Mouse (Mus musculus) myocyte (in vitro differentiated cells): ENCODE measurements around the gene Pld5. TPM values are rescaled to one million over a fixed set of nuclear protein-coding genes. Genes with fewer than 3 reads are reported as not detected.

Source experiments
- H3K27me3 ChIP-seq: one replicate; pipeline ENCODE4 v1.6.1; 2011; ENCODE audit not compliant: control insufficient read depth, insufficient read depth, insufficient read length
- H3K36me3 ChIP-seq: one replicate; pipeline ENCODE4 v1.6.1; 2011; ENCODE audit not compliant: control insufficient read depth, insufficient read depth
- H3K4me2 ChIP-seq: one replicate; pipeline ENCODE4 v1.6.1; 2011; ENCODE audit warnings: low read depth, control low read depth
- H3K4me3 ChIP-seq: one replicate; pipeline ENCODE4 v1.5.1; 2011; ENCODE audit warnings: mild to moderate bottlenecking, control low read depth, moderate library complexity
- H3K79me2 ChIP-seq: one replicate; pipeline ENCODE4 v1.6.1; 2011; ENCODE audit not compliant: control insufficient read depth, insufficient read depth
- H3ac ChIP-seq: one replicate; pipeline ENCODE4 v1.6.1; 2011; ENCODE audit not compliant: control insufficient read depth, insufficient read length
- CEBPB ChIP-seq: IDR thresholded peaks from 2 replicates; pipeline ENCODE4 v1.6.1; 2011; ENCODE audit warnings: mild to moderate bottlenecking, moderate library complexity; ENCODE audit not compliant: poor library complexity, insufficient read depth, severe bottlenecking
- E2F4 ChIP-seq: IDR thresholded peaks from one replicate; pipeline ENCODE4 v1.6.1; 2011; ENCODE audit warnings: mild to moderate bottlenecking, control low read depth, moderate library complexity; ENCODE audit not compliant: insufficient read depth
- MAX ChIP-seq: IDR thresholded peaks from one replicate; pipeline ENCODE4 v1.6.1; 2011; ENCODE audit warnings: low read depth, mild to moderate bottlenecking, control low read depth
- MYOD1 ChIP-seq, 3 experiments: IDR thresholded peaks; one replicate each; pipeline ENCODE4 v1.6.1; 2011; ENCODE audit warnings: control low read depth in 2 of 3, low read depth in 2 of 3, mild to moderate bottlenecking in 2 of 3, moderate library complexity in 1 of 3; ENCODE audit not compliant: insufficient read length in 2 of 3, control insufficient read depth in 1 of 3
- MYOG ChIP-seq, 3 experiments: IDR thresholded peaks; one replicate each; pipeline ENCODE4 v1.6.1; 2011; ENCODE audit warnings: control low read depth in 2 of 3, low read depth in 2 of 3, mild to moderate bottlenecking in 2 of 3; ENCODE audit not compliant: insufficient read length in 2 of 3, control insufficient read depth in 1 of 3, insufficient read depth in 1 of 3
- POLR2A ChIP-seq: IDR thresholded peaks from one replicate; pipeline ENCODE4 v1.6.1; 2011; ENCODE audit warnings: low read depth, mild to moderate bottlenecking, control low read depth, moderate library complexity; ENCODE audit not compliant: insufficient read length
- POLR2AphosphoS2 ChIP-seq: IDR thresholded peaks from one replicate; pipeline ENCODE4 v1.6.1; 2011; ENCODE audit warnings: low read depth, control low read depth; ENCODE audit not compliant: insufficient read length
- REST ChIP-seq: IDR thresholded peaks from one replicate; pipeline ENCODE4 v1.6.1; 2011; ENCODE audit warnings: mild to moderate bottlenecking, control low read depth, moderate library complexity; ENCODE audit not compliant: insufficient read depth, insufficient read length
- SRF ChIP-seq: IDR thresholded peaks from one replicate; pipeline ENCODE4 v1.6.1; 2011; ENCODE audit warnings: low read depth; ENCODE audit not compliant: control insufficient read depth, insufficient read length
- TCF12 ChIP-seq: IDR thresholded peaks from one replicate; pipeline ENCODE4 v1.6.1; 2011; ENCODE audit warnings: mild to moderate bottlenecking, control low read depth; ENCODE audit not compliant: poor library complexity, insufficient read depth, severe bottlenecking
- TCF3 ChIP-seq: IDR thresholded peaks from one replicate; pipeline ENCODE4 v1.6.1; 2011; ENCODE audit warnings: low read depth, control low read depth; ENCODE audit not compliant: insufficient read length
- USF1 ChIP-seq: IDR thresholded peaks from one replicate; pipeline ENCODE4 v1.6.1; 2011; ENCODE audit warnings: low read depth, mild to moderate bottlenecking, control low read depth, moderate library complexity
- polyA plus RNA-seq: library from polyadenylated mRNA; unstranded; fragments of >200 nt; fragmentation: generic; extraction: Trizol; gene quantifications from one replicate; pipeline ENCODE4 v1.2.1, GENCODE M21; 2012; ENCODE audit warnings: missing spikeins

Gene Pld5
- polyA plus RNA-seq, 1 experiment = not detected

- TF ChIP-seq MYOD1 (IDR thresholded peaks at IDR 0.05; ENCODE audit: control insufficient read depth in 1 of 3, insufficient read length in 2 of 3, low read depth in 2 of 3) (no peak), USF1 (no peak), E2F4 (no peak), MAX (no peak), TCF12 (no peak), POLR2A (no peak), POLR2AphosphoS2 (no peak), CEBPB (no peak), MYOG (IDR thresholded peaks at IDR 0.05; ENCODE audit: control insufficient read depth in 1 of 3, insufficient read depth in 1 of 3, insufficient read length in 2 of 3, low read depth in 2 of 3) (no peak), REST (no peak), TCF3 (no peak), SRF (no peak)
- H3ac ChIP-seq = no peak overlapping the region
- no peak overlapping the region for H3K4me3 ChIP-seq
- peak overlapping the region; percentile 46 for H3K4me2 ChIP-seq
- no peaks in the 10 kb centered on the region for H3K79me2 ChIP-seq
- H3K36me3 ChIP-seq = no peaks in the 10 kb centered on the region
- H3K27me3 ChIP-seq = peaks cover 17% of the 10 kb centered on the region
These were observed 338.8 kb downstream of the Pld5 start for GRCm38 (mm10) chr1:175936282-175936737.

GRCm38 (mm10) chr1:175931391-175931790, 343.7 kb downstream of the Pld5 start:
- H3ac ChIP-seq = no peak overlapping the region
- no peaks in the 10 kb centered on the region for H3K36me3 ChIP-seq
- no peak overlapping the region for H3K4me3 ChIP-seq
- H3K4me2 ChIP-seq = no peak overlapping the region
- H3K79me2 ChIP-seq = no peaks in the 10 kb centered on the region
- no peak for TF ChIP-seq CEBPB
- peak in 1 of 3 experiments; percentile 7 for TF ChIP-seq MYOG (IDR thresholded peaks at IDR 0.05; ENCODE audit: control insufficient read depth in 1 of 3, insufficient read depth in 1 of 3, insufficient read length in 2 of 3, low read depth in 2 of 3)
- no peak for TF ChIP-seq TCF3
- TF ChIP-seq SRF = no peak
- peak in 1 of 3 experiments; percentile 36 for TF ChIP-seq MYOD1 (IDR thresholded peaks at IDR 0.05; ENCODE audit: control insufficient read depth in 1 of 3, insufficient read length in 2 of 3, low read depth in 2 of 3)
- TF ChIP-seq POLR2AphosphoS2 = no peak
- no peak for TF ChIP-seq REST
- no peak for TF ChIP-seq USF1
- H3K27me3 ChIP-seq = peaks cover 13% of the 10 kb centered on the region

GRCm38 (mm10) chr1:175923848-175924787, 351.0 kb downstream of the Pld5 start:
- no peak overlapping the region for H3K4me3 ChIP-seq
- TF ChIP-seq TCF3 (no peak), USF1 (no peak)
- no peaks in the 10 kb centered on the region for H3K36me3 ChIP-seq
- H3K79me2 ChIP-seq = no peaks in the 10 kb centered on the region
- no peaks in the 10 kb centered on the region for H3K27me3 ChIP-seq
- H3ac ChIP-seq = no peak overlapping the region
- no peak overlapping the region for H3K4me2 ChIP-seq

- Histone ChIP-seq H3K4me2 (no peak overlapping the region), H3K4me3 (no peak overlapping the region), H3ac (no peak overlapping the region), H3K36me3 (no peaks in the 10 kb centered on the region), H3K27me3 (no peaks in the 10 kb centered on the region), H3K79me2 (no peaks in the 10 kb centered on the region)
- TF ChIP-seq E2F4 (no peak), MYOG (IDR thresholded peaks at IDR 0.05; ENCODE audit: control insufficient read depth in 1 of 3, insufficient read depth in 1 of 3, insufficient read length in 2 of 3, low read depth in 2 of 3) (no peak), POLR2A (no peak), USF1 (no peak), SRF (no peak), MAX (no peak), TCF3 (no peak), CEBPB (no peak)
These were observed 354.0 kb downstream of the Pld5 start for GRCm38 (mm10) chr1:175921091-175921490.

- Histone ChIP-seq H3ac (no peak within 1 kb of the TSS), H3K4me3 (no peak within 1 kb of the TSS), H3K27me3 (no peaks in the 10 kb centered on the region), H3K4me2 (no peak within 1 kb of the TSS), H3K36me3 (no peaks in the 10 kb centered on the region), H3K79me2 (no peaks in the 10 kb centered on the region)
- TF ChIP-seq REST (no peak), CEBPB (no peak), POLR2A (no peak), POLR2AphosphoS2 (no peak), MYOG (IDR thresholded peaks at IDR 0.05; ENCODE audit: control insufficient read depth in 1 of 3, insufficient read depth in 1 of 3, insufficient read length in 2 of 3, low read depth in 2 of 3) (no peak), MYOD1 (IDR thresholded peaks at IDR 0.05; ENCODE audit: control insufficient read depth in 1 of 3, insufficient read length in 2 of 3, low read depth in 2 of 3) (no peak), TCF3 (no peak), MAX (no peak), SRF (no peak), TCF12 (no peak), USF1 (no peak), E2F4 (no peak)
These were observed 355.1 kb downstream of the Pld5 start, which contains the start of gene Gm38100 for GRCm38 (mm10) chr1:175920029-175920428. TSS of gene Gm38100 (plus strand) at chr1:175920329.
